Mouse (Mus musculus) hindbrain, embryonic 13.5 days (tissue): Measurements from ENCODE around the gene Prkag2. TPM values are rescaled to one million over a fixed set of nuclear protein-coding genes. Genes with fewer than 3 reads are reported as not detected.

ENCODE experiments used
- ATAC-seq: fragments of 200-750 bp; cut with Nextera tagmentation; 2 replicates; pipeline ENCODE4 v1.8.0; 2017; ENCODE audit warnings: moderate TSS enrichment; ENCODE audit not compliant: low FRiP score
- H3K27ac ChIP-seq: fragments of 300-500 bp; sonication (generic); 2 replicates; pipeline ENCODE4 v1.5.1; 2015; ENCODE audit warnings: inconsistent platforms, mild to moderate bottlenecking, moderate library complexity
- H3K27me3 ChIP-seq: fragments of 300-500 bp; sonication (generic); 2 replicates; pipeline ENCODE4 v1.6.1; 2015; ENCODE audit warnings: mild to moderate bottlenecking, inconsistent platforms
- H3K36me3 ChIP-seq: fragments of 300-500 bp; sonication (generic); 2 replicates; pipeline ENCODE4 v1.6.1; 2015; ENCODE audit warnings: mild to moderate bottlenecking, inconsistent platforms
- H3K4me1 ChIP-seq: fragments of 300-500 bp; sonication (generic); replicated peaks from 2 replicates; pipeline ENCODE4 v1.6.1; 2015; ENCODE audit warnings: inconsistent platforms
- H3K4me2 ChIP-seq: fragments of 300-500 bp; sonication (generic); 2 replicates; pipeline ENCODE4 v1.6.1; 2015; ENCODE audit warnings: inconsistent platforms, mild to moderate bottlenecking, moderate library complexity
- H3K4me3 ChIP-seq: fragments of 300-500 bp; sonication (generic); 2 replicates; pipeline ENCODE4 v1.5.1; 2015; ENCODE audit warnings: mild to moderate bottlenecking, inconsistent platforms
- H3K9ac ChIP-seq: fragments of 300-500 bp; sonication (generic); 2 replicates; pipeline ENCODE4 v1.6.1; 2015; ENCODE audit warnings: mild to moderate bottlenecking, inconsistent platforms
- H3K9me3 ChIP-seq: fragments of 300-500 bp; sonication (generic); 2 replicates; pipeline ENCODE4 v1.6.1; 2016; ENCODE audit warnings: inconsistent platforms
- WGBS: fragments of 180-500 bp; shearing (Covaris S2); methylation state at CpG from one replicate; pipeline ENCODE4 v1.1.7; 2015; 5-methylcytosine and 5-hydroxymethylcytosine counted together
- polyA plus RNA-seq: library from polyadenylated mRNA; unstranded; fragments of >200 nt; fragmentation: Nextera tagmentation; extraction: Ambion mirVana; gene quantifications from 2 replicates; pipeline ENCODE4 v1.2.1, GENCODE M21; 2015

The Prkag2 gene
- polyA plus RNA-seq, 1 experiment from 2014 or later, result 82.3 TPM

- no peak overlapping the region for H3K27ac ChIP-seq
- ATAC-seq, result no peak
Observed at GRCm38 (mm10) chr5:25008966-25009365, 91.5 kb downstream of the Prkag2 start.

DNA sequence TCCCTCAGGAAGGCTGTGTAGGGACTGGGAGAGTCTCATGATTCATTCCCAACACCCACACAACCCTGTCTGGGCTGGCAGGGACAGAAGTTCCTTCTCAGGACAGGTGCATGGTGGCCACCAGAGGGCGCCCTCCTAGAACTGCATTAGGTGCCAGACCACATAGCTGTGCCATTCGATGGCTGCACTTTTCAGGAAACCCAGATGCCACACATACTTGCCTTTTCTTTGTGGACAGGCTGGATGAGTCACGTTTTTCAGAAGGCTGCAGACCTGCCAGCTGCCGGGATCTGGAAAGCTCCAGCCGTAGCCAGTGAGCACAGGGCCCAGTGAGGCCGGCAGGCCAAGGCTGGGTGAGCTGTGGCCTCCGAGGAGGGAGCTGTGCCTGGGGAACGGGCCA is 93.6 kb downstream of the Prkag2 start:
- H3K9me3 ChIP-seq, result no peaks in the 10 kb centered on the region
- peaks cover 13% of the 10 kb centered on the region for H3K4me1 ChIP-seq
- no peak overlapping the region for H3K4me2 ChIP-seq
- no peak overlapping the region for H3K27ac ChIP-seq
- peak; percentile 55 for ATAC-seq
- H3K36me3 ChIP-seq, result no peaks in the 10 kb centered on the region
- WGBS, result 43% methylated on average over 8 of the region's 8 CpGs
- peaks cover 14% of the 10 kb centered on the region; the same call in 1 of the 2 replicates for H3K27me3 ChIP-seq
- no peak overlapping the region for H3K4me3 ChIP-seq
- H3K9ac ChIP-seq, result no peak overlapping the region

More at GRCm38 (mm10) chr5:25008966-25009365, 91.5 kb downstream of the Prkag2 start:
- Histone ChIP-seq H3K4me3 (no peak overlapping the region), H3K4me1 (peaks cover 13% of the 10 kb centered on the region), H3K27me3 (peaks cover 14% of the 10 kb centered on the region; the same call in 1 of the 2 replicates), H3K9me3 (no peaks in the 10 kb centered on the region), H3K9ac (no peak overlapping the region), H3K36me3 (no peaks in the 10 kb centered on the region), H3K4me2 (no peak overlapping the region)
- WGBS, result 33% methylated on average over 3 of the region's 3 CpGs

DNA sequence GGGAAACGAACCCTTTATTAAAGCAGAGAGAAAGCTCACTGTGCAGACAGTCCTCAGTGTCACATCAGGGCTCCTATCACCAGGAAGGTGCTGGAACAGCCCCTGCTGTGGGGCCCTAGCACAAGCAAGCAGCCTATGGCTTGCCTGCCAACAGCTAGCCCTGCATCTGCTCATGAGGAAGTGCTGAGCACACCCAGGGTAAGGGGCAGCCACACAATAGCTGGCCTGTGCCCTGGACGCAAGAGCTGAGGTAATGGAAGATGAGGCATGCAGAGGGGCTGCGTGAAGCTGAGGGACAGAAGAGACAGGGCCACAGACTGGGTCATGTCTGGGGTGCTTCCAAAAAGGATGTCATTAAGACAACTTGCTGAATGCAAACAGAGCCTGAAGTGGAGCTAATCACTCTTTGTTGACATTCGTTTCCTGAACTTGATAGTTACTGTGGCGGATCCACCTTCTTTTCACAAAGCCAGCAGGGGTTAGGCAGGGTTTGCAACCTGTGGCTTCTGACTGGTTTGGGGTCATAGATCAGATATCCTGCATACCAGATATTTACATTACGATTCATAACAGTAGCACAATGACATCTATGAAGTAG is 94.8 kb downstream of the Prkag2 start:
- H3K9ac ChIP-seq, result no peak overlapping the region
- 25% methylated on average over 6 of the region's 6 CpGs for WGBS

DNA sequence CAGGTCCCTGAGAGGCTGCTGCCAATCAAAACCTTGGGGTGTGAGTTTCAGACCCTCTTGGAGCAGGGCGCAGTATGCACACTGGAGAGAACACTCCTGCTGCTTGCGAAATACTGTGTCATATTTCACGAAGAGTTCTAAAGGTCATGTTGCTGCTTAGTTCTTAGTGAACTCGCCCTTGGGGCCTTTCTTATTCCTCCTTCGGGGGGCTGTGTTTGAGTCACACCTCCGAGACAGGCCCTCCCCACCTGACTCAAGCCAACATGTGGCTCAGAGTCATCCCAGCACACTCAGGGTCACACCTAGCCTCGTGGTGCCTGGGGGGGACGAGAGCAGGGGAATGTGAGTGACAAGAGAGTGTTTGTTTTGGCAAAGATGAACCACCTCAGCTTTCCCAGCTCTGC is 99.0 kb downstream of the Prkag2 start:
- WGBS, result 71% methylated on average over 8 of the region's 8 CpGs
- Histone ChIP-seq H3K36me3 (no peaks in the 10 kb centered on the region), H3K9ac (no peak overlapping the region), H3K27me3 (no peaks in the 10 kb centered on the region), H3K4me3 (no peak overlapping the region), H3K4me1 (no peaks in the 10 kb centered on the region), H3K4me2 (no peak overlapping the region), H3K9me3 (no peaks in the 10 kb centered on the region), H3K27ac (no peak overlapping the region)
- ATAC-seq, result no peak

More for the DNA sequence above, 94.8 kb downstream of the Prkag2 start:
- peaks cover 10% of the 10 kb centered on the region; the same call in 1 of the 2 replicates for H3K27me3 ChIP-seq
- no peaks in the 10 kb centered on the region for H3K9me3 ChIP-seq
- peaks cover 9% of the 10 kb centered on the region for H3K4me1 ChIP-seq
- no peak overlapping the region for H3K27ac ChIP-seq
- H3K36me3 ChIP-seq, result no peaks in the 10 kb centered on the region
- no peak overlapping the region for H3K4me2 ChIP-seq
- H3K4me3 ChIP-seq, result no peak overlapping the region
- no peak for ATAC-seq

DNA sequence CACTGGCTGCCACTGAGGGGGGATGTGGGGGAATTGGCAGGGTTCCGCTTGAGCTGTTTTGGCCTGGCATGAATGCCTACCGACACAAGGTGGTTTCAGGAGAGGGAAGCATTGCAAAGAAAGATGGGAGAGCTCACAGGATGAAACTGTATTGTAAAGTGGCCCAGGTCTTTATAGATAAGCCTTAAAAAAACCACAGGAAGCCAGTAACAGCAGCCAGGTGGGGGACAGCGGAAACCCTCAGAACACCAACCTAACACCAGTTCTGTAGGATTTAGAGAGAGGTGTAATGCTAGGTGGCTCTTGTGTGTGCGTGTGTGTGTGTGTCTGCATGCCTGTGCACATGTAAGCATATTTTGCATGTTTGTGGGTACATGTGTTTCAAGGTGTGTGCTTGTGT is 101.1 kb downstream of the Prkag2 start:
- Histone ChIP-seq H3K27ac (no peak overlapping the region), H3K36me3 (no peaks in the 10 kb centered on the region), H3K4me3 (no peak overlapping the region), H3K9ac (no peak overlapping the region), H3K4me2 (no peak overlapping the region), H3K4me1 (peaks cover 4% of the 10 kb centered on the region; the same call in 1 of the 2 replicates), H3K9me3 (no peaks in the 10 kb centered on the region), H3K27me3 (no peaks in the 10 kb centered on the region)
- ATAC-seq, result no peak
- WGBS, result 67% methylated on average over 4 of the region's 4 CpGs

DNA sequence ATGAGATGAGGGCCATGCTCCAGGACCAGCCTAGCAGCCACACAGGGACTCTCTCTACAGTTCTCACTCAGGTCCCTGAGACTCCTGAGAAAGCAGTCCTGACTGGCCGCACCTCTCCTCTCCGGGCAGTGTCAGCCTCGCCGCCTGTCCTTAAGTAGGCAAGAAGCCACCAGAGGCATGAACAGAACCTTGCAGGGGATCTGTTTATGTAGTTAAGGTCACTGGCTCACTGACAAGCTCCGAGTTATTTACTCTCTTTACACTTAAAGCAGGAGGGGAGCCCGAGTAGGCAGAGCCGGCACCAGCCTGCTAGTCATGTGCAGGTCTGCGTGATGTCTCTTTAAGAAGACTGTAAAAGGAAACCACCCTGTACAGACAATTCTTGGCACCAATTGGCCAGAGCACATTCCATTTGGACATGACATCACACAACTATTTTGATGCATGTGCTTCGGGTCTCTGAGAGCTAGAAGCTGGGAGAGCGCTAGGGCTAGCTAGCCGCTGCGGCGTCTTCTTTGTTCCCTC is 104.8 kb downstream of the Prkag2 start:
- no peak overlapping the region for H3K4me3 ChIP-seq
- H3K4me1 ChIP-seq, result peaks cover 4% of the 10 kb centered on the region; the same call in 1 of the 2 replicates
- no peaks in the 10 kb centered on the region for H3K9me3 ChIP-seq
- ATAC-seq, result no peak
- no peak overlapping the region for H3K27ac ChIP-seq
- peak overlapping the region; percentile 13; the same call in 1 of the 2 replicates for H3K4me2 ChIP-seq
- H3K36me3 ChIP-seq, result no peaks in the 10 kb centered on the region
- H3K27me3 ChIP-seq, result no peaks in the 10 kb centered on the region
- no peak overlapping the region for H3K9ac ChIP-seq
- WGBS, result 68% methylated on average over 13 of the region's 13 CpGs

DNA sequence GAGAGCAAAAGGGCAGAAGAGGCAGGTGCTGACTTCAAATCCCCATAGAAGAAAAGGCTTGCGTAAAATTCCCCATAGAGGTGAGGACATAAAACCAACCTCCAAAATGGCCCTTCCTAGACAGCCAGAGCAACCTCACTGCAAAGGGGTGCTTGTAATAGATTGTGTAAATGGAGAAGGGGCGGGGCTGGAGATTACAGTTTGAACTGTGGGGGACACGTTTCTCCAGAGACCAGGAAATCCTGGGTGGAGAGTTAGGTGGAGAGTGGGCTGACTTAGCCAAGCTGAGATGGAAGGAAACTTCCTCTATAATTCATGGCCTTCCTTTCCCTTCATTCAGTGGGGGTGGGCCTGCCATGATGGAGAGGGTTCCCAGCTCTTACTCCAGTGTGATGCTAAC is 107.3 kb downstream of the Prkag2 start:
- Histone ChIP-seq H3K27me3 (no peaks in the 10 kb centered on the region), H3K4me3 (no peak overlapping the region), H3K4me1 (peaks cover 4% of the 10 kb centered on the region; the same call in 1 of the 2 replicates), H3K4me2 (no peak overlapping the region), H3K27ac (no peak overlapping the region), H3K9me3 (no peaks in the 10 kb centered on the region), H3K9ac (no peak overlapping the region), H3K36me3 (no peaks in the 10 kb centered on the region)
- 70% methylated on average over 3 of the region's 3 CpGs for WGBS
- ATAC-seq, result no peak

- peaks cover 10% of the 10 kb centered on the region; the same call in 1 of the 2 replicates for H3K4me1 ChIP-seq
- no peak overlapping the region for H3K4me2 ChIP-seq
- no peak for ATAC-seq
- H3K4me3 ChIP-seq, result no peak overlapping the region
- no peaks in the 10 kb centered on the region for H3K36me3 ChIP-seq
- H3K9ac ChIP-seq, result no peak overlapping the region
- H3K9me3 ChIP-seq, result no peaks in the 10 kb centered on the region
- 70% methylated on average over 1 of the region's 1 CpGs for WGBS
- no peaks in the 10 kb centered on the region for H3K27me3 ChIP-seq
- no peak overlapping the region for H3K27ac ChIP-seq
Observed at GRCm38 (mm10) chr5:24991575-24991974, 108.9 kb downstream of the Prkag2 start.

DNA sequence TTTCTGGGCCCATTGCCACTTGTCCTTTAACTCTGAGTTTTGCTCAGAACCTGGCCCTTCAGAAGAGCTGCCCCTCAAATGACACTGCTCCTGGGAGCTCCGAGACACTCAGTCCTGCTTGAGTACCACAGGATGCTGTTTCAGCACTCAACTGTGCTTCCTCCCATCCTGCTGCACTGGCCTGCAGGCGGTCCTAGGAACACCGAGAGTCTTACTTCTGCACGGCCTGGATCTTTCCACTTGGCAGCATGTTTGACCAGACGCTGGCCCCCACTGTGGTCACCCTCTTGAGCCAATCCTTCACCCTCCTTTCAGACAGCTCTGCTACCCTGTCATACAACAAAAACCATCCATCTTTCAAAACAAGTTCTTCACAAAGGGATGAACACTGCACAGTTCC is 110.0 kb downstream of the Prkag2 start:
- no peak for ATAC-seq
- Histone ChIP-seq H3K27me3 (no peaks in the 10 kb centered on the region), H3K9me3 (no peaks in the 10 kb centered on the region), H3K4me2 (no peak overlapping the region), H3K9ac (no peak overlapping the region), H3K4me3 (no peak overlapping the region), H3K36me3 (no peaks in the 10 kb centered on the region), H3K27ac (no peak overlapping the region), H3K4me1 (peaks cover 19% of the 10 kb centered on the region)
- 48% methylated on average over 5 of the region's 5 CpGs for WGBS

DNA sequence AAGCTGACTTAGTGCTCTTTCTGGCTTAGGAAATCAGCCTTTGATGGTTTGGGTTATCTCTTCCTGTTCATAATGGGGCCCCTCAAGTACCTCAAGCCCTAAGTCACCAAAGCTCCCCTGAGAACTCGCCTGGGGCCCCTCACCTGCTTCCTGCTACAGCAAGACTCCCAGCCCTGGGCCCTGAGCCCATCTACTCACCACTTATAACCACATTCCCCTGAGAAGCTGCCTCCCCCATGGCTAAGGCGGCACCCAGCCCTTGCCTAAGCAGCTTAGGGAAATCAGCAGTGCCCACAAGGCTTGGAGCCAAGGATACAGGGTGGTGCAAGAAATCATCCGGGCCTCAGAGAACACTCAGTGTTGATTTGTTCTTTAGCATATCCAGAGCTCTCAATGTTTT is 110.8 kb downstream of the Prkag2 start:
- H3K9ac ChIP-seq, result no peak overlapping the region
- WGBS, result 69% methylated on average over 3 of the region's 3 CpGs

GRCm38 (mm10) chr5:24986956-24987355 is 113.5 kb downstream of the Prkag2 start:
- H3K9ac ChIP-seq, result peak overlapping the region; percentile 53
- 0 out of 2 replicates have a peak, but pooled peaks have one; percentile 15 for ATAC-seq

More for the DNA sequence above, 110.8 kb downstream of the Prkag2 start:
- Histone ChIP-seq H3K4me2 (no peak overlapping the region), H3K27me3 (no peaks in the 10 kb centered on the region), H3K9me3 (no peaks in the 10 kb centered on the region), H3K4me1 (peaks cover 24% of the 10 kb centered on the region), H3K27ac (no peak overlapping the region), H3K36me3 (no peaks in the 10 kb centered on the region), H3K4me3 (no peak overlapping the region)
- no peak for ATAC-seq

DNA sequence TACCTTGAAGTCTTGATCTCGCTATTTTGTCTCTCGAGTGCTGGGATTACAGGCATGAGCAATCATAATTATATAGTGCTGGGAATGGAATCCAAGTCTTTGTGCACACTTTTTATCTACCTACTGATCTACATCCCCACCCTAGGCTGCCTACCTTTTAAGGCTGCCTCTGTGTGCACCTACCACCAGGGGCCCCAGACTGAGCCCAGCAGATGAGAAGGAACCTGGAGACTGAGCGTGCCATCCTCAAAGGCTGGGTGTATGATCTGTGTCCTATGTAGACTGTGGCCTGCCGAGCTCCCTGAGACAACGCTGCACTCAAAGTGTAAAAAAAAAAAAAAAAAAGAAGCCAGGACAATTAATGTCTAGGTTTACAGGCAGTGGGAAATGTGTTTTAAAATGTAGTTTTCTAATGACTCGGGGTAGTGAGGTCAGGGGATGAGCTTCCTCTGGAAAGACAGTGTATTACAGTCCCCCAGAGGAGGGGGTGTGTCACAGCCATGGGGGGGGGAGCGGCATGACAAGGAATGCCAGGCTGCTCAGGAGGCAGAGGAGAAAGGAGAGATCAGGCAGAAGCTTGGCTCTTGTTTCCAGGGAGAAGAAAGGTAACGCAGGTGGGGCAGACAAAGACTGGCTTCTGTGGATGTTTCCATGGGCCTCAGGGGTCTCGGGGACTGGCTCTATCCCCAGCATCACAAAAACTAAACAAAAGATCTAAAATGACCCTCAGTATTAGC is 114.1 kb downstream of the Prkag2 start:
- Histone ChIP-seq H3K4me3 (peak overlapping the region; percentile 14), H3K36me3 (no peaks in the 10 kb centered on the region), H3K4me1 (peaks cover 27% of the 10 kb centered on the region), H3K9me3 (no peaks in the 10 kb centered on the region), H3K27ac (peak overlapping the region; percentile 93), H3K9ac (peak overlapping the region; percentile 58), H3K27me3 (no peaks in the 10 kb centered on the region), H3K4me2 (peak overlapping the region; percentile 42)
- WGBS, result 57% methylated on average over 9 of the region's 9 CpGs
- no peak for ATAC-seq

More at GRCm38 (mm10) chr5:24986956-24987355, 113.5 kb downstream of the Prkag2 start:
- H3K4me3 ChIP-seq, result no peak overlapping the region
- H3K27ac ChIP-seq, result peak overlapping the region; percentile 93
- H3K4me2 ChIP-seq, result peak overlapping the region; percentile 42
- 17% methylated on average over 2 of the region's 2 CpGs for WGBS
- no peaks in the 10 kb centered on the region for H3K9me3 ChIP-seq
- no peaks in the 10 kb centered on the region for H3K36me3 ChIP-seq
- peaks cover 27% of the 10 kb centered on the region for H3K4me1 ChIP-seq
- no peaks in the 10 kb centered on the region for H3K27me3 ChIP-seq
